Mouse (Mus musculus) liver, postnatal 0 days (tissue): ENCODE measurements around the gene Trim68.

Experiments used
- CTCF ChIP-seq: sonication (generic); IDR thresholded peaks from 2 replicates; pipeline ENCODE4 v1.5.1; 2016; ENCODE audit warnings: antibody characterized with exemption, low read depth
- EP300 ChIP-seq: IDR thresholded peaks from 2 replicates; pipeline ENCODE4 v1.6.1; 2016; ENCODE audit warnings: antibody characterized with exemption, low read depth, mild to moderate bottlenecking

DNA sequence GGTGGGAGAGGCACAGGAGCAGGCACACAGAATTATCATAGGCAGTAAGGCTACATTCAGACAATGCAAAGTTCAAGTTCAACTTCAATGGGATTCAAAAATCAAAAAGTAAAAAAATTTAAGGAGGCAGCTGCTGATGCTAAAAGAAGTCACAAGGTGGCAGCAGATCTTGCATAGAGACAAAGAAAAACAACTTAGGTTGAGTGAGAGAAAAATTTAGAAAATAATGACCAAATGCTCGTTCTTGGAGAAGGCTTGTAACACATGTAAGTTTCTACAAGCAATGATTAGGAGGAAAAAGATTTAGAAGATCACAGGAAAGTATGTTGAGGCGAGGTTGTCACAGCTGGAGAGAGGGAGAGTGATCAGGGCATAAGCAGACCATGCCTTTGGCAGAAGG, 21.7 kb downstream of the Trim68 start:
- TF ChIP-seq CTCF, result peak; percentile 54
- no peak for TF ChIP-seq EP300
